Mouse (Mus musculus) embryo, embryonic 11 days (tissue): Measurements from ENCODE around the gene Ccdc184.

Experiments
- DNase-seq: peaks from one replicate; pipeline ENCODE4 v3.0.0-alpha.2; 2015

Ccdc184 gene

GRCm38 (mm10) chr15:98155944-98156343, 11.0 kb upstream of the Ccdc184 start:
- no peak for DNase-seq

- no peak for DNase-seq
Measured at GRCm38 (mm10) chr15:98157253-98157652, 9.7 kb upstream of the Ccdc184 start.

GRCm38 (mm10) chr15:98161026-98161805, 5.7 kb upstream of the Ccdc184 start:
- no peak for DNase-seq

GRCm38 (mm10) chr15:98162561-98162960, 4.4 kb upstream of the Ccdc184 start:
- DNase-seq, result no peak

GRCm38 (mm10) chr15:98165525-98165924, 1.4 kb upstream of the Ccdc184 start, which contains the start of gene Asb8:
Asb8 (minus strand) TSS chr15:98165625.
- no peak for DNase-seq

GRCm38 (mm10) chr15:98167645-98168621, 975 bp downstream of the Ccdc184 start:
- peak; percentile 98 for DNase-seq

- DNase-seq, result no peak
Measured at GRCm38 (mm10) chr15:98168622-98169004, 1.7 kb downstream of the Ccdc184 start.

GRCm38 (mm10) chr15:98170365-98170764, 3.4 kb downstream of the Ccdc184 start:
- peak; percentile 40 for DNase-seq

- no peak for DNase-seq
Measured at GRCm38 (mm10) chr15:98170917-98171316, 4.0 kb downstream of the Ccdc184 start.

- no peak for DNase-seq
Measured at GRCm38 (mm10) chr15:98172113-98172512, 5.2 kb downstream of the Ccdc184 start.

- DNase-seq, result peak; percentile 74
Measured at GRCm38 (mm10) chr15:98173821-98174220, 6.9 kb downstream of the Ccdc184 start.

GRCm38 (mm10) chr15:98177320-98177719, 10.4 kb downstream of the Ccdc184 start:
- DNase-seq, result no peak

GRCm38 (mm10) chr15:98180567-98181131, 13.7 kb downstream of the Ccdc184 start:
- no peak for DNase-seq

GRCm38 (mm10) chr15:98181132-98181711, 14.3 kb downstream of the Ccdc184 start:
- peak; percentile 95 for DNase-seq

GRCm38 (mm10) chr15:98181856-98182570, 15.1 kb downstream of the Ccdc184 start:
- DNase-seq, result no peak

- no peak for DNase-seq
Measured at GRCm38 (mm10) chr15:98184456-98184855, 17.5 kb downstream of the Ccdc184 start.

- DNase-seq, result no peak
Measured at GRCm38 (mm10) chr15:98195442-98195841, 28.5 kb downstream of the Ccdc184 start, which contains the start of gene Olfr288. Olfr288 (minus strand) TSS chr15:98195542.

- no peak for DNase-seq
Measured at GRCm38 (mm10) chr15:98209676-98210075, 42.7 kb downstream of the Ccdc184 start.

- DNase-seq, result no peak
Measured at GRCm38 (mm10) chr15:98213336-98213870, 46.4 kb downstream of the Ccdc184 start.

- no peak for DNase-seq
Measured at GRCm38 (mm10) chr15:98214130-98214529, 47.2 kb downstream of the Ccdc184 start.
